Mouse (Mus musculus) olfactory bulb, adult 2 months (tissue): Measurements from ENCODE around the gene Gm28374.

Source experiments
- CTCF ChIP-seq: fragments of 200-500 bp; IDR thresholded peaks from 2 replicates; pipeline ENCODE4 v1.5.1; 2012; ENCODE audit warnings: low read depth, mild to moderate bottlenecking, low read length, moderate library complexity; ENCODE audit not compliant: insufficient read depth
- POLR2A ChIP-seq: fragments of 200-500 bp; IDR thresholded peaks from 2 replicates; pipeline ENCODE4 v1.6.1; 2012; ENCODE audit warnings: mild to moderate bottlenecking, low read depth, low read length, moderate library complexity; ENCODE audit not compliant: insufficient read depth

- no peak for TF ChIP-seq CTCF
- no peak for TF ChIP-seq POLR2A
Observed at GRCm38 (mm10) chr19:6094119-6094518, 12.1 kb upstream of the Gm28374 start, which contains the start of gene AC131692.1.
